Mouse (Mus musculus) embryonic facial prominence, embryonic 12.5 days (tissue): Measurements from ENCODE around the gene Serpinb9b. TPM values are rescaled to one million over a fixed set of nuclear protein-coding genes. Genes with fewer than 3 reads are reported as not detected.
"Not testable (repeated sequence)": the region's sequence is repeated elsewhere in the genome, so short reads cannot be mapped to it uniquely, and the experiment has no call there.

Source experiments
- ATAC-seq: fragments of 200-750 bp; cut with Nextera tagmentation; 2 replicates; pipeline ENCODE4 v1.8.0; 2017; ENCODE audit not compliant: insufficient number of reproducible peaks, insufficient read depth, low FRiP score, low TSS enrichment
- H3K27ac ChIP-seq: fragments of 300-500 bp; sonication (generic); 2 replicates; pipeline ENCODE4 v1.5.1; 2016; ENCODE audit warnings: mild to moderate bottlenecking
- H3K27me3 ChIP-seq: fragments of 300-500 bp; sonication (generic); 2 replicates; pipeline ENCODE4 v1.6.1; 2016; ENCODE audit warnings: mild to moderate bottlenecking, moderate library complexity
- H3K36me3 ChIP-seq: fragments of 300-500 bp; sonication (generic); 2 replicates; pipeline ENCODE4 v1.6.1; 2016; ENCODE audit warnings: mild to moderate bottlenecking
- H3K4me1 ChIP-seq: fragments of 300-500 bp; sonication (generic); 2 replicates; pipeline ENCODE4 v1.6.1; 2016
- H3K4me2 ChIP-seq: fragments of 300-500 bp; sonication (generic); replicated peaks from 2 replicates; pipeline ENCODE4 v1.6.1; 2016; ENCODE audit warnings: mild to moderate bottlenecking, moderate library complexity
- H3K4me3 ChIP-seq: fragments of 300-500 bp; sonication (generic); 2 replicates; pipeline ENCODE4 v1.5.1; 2016; ENCODE audit warnings: mild to moderate bottlenecking
- H3K9ac ChIP-seq: fragments of 300-500 bp; sonication (generic); 2 replicates; pipeline ENCODE4 v1.6.1; 2016; ENCODE audit warnings: mild to moderate bottlenecking, moderate library complexity
- H3K9me3 ChIP-seq: fragments of 300-500 bp; sonication (generic); 2 replicates; pipeline ENCODE4 v1.6.1; 2016; ENCODE audit warnings: mild to moderate bottlenecking, moderate library complexity
- WGBS: fragments of 180-500 bp; shearing (Covaris S2); methylation state at CpG from one replicate; pipeline ENCODE4 v1.1.7; 2016; 5-methylcytosine and 5-hydroxymethylcytosine counted together
- polyA plus RNA-seq: library from polyadenylated mRNA; unstranded; fragments of >200 nt; fragmentation: Nextera tagmentation; extraction: Ambion mirVana; gene quantifications from 2 replicates; pipeline ENCODE4 v1.2.1, GENCODE M21; 2016

The Serpinb9b gene
- polyA plus RNA-seq, 1 experiment from 2014 or later, result 0.08 TPM

DNA sequence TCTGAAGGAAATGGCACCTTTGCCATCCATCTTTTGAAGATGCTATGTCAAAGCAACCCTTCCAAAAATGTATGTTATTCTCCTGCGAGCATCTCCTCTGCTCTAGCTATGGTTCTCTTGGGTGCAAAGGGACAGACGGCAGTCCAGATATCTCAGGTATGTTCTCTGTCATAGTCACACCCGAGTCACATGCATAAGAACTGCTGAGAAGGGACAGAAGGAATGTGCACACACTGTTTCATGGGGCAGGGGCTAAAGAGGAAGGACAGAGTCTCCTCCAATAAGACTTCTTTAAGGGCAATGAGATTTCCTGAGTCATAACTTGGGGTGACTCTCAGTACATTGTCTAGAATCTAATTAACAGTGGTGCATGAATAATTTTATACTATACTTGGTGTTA lies 20.7 kb upstream of the Serpinb9b start:
- ATAC-seq, result no peak
- no peaks in the 10 kb centered on the region for H3K9me3 ChIP-seq
- no peak overlapping the region for H3K4me2 ChIP-seq
- WGBS, result 86% methylated on average over 3 of the region's 3 CpGs
- H3K9ac ChIP-seq, result no peak overlapping the region
- H3K27me3 ChIP-seq, result no peaks in the 10 kb centered on the region
- no peaks in the 10 kb centered on the region for H3K36me3 ChIP-seq
- no peak overlapping the region for H3K27ac ChIP-seq
- H3K4me3 ChIP-seq, result no peak overlapping the region
- peaks cover 8% of the 10 kb centered on the region; the same call in 1 of the 2 replicates for H3K4me1 ChIP-seq

DNA sequence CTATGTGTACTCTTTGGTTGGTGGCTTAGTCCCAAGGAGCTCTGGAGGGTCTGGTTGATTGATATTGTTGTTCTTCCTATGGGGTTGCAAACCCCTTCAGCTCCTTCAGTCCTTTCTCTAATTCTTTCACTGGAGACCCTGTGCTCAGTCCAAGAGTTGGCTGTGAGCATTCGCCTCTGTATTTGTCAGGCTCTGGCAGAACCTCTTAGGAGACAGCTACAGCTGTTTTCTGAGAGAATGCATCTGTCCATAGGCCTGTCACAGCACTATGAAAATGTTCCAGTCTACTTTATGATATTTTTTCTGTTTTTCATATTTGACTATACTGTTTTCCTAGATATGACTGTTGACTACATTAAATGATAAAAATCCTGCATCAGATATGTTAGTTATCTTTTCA lies 14.8 kb upstream of the Serpinb9b start:
- no peak overlapping the region for H3K4me2 ChIP-seq
- no peaks in the 10 kb centered on the region for H3K27me3 ChIP-seq
- no peak for ATAC-seq
- no peak overlapping the region for H3K4me3 ChIP-seq
- no peak overlapping the region for H3K27ac ChIP-seq
- no peak overlapping the region for H3K9ac ChIP-seq
- WGBS, result 82% methylated on average over 1 of the region's 1 CpGs
- H3K36me3 ChIP-seq, result no peaks in the 10 kb centered on the region
- no peaks in the 10 kb centered on the region for H3K9me3 ChIP-seq
- H3K4me1 ChIP-seq, result no peaks in the 10 kb centered on the region

DNA sequence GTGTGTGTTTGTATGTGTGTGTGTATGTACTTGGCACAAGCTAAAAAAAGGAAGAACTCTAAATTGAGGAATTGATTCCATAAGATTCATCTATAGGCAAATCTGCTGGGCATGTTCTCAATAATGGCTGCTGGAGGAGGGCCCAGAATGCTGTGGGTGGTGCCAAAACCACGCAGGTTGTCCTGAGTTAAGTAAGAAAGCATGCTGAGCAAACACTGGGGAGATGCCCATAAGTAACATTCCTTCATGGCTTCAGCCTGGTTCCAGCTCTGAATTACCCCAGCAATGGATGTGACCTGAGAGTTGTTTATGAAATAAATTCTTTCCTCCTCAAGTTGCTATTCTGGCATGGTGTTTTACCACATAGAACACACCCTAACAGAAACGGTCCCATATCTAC lies 13.9 kb upstream of the Serpinb9b start:
- Histone ChIP-seq H3K4me1 (no peaks in the 10 kb centered on the region), H3K36me3 (no peaks in the 10 kb centered on the region), H3K27ac (no peak overlapping the region), H3K9ac (no peak overlapping the region), H3K27me3 (no peaks in the 10 kb centered on the region), H3K9me3 (no peaks in the 10 kb centered on the region), H3K4me2 (no peak overlapping the region), H3K4me3 (no peak overlapping the region)
- ATAC-seq, result no peak
- WGBS, result 69% methylated on average over 2 of the region's 2 CpGs

DNA sequence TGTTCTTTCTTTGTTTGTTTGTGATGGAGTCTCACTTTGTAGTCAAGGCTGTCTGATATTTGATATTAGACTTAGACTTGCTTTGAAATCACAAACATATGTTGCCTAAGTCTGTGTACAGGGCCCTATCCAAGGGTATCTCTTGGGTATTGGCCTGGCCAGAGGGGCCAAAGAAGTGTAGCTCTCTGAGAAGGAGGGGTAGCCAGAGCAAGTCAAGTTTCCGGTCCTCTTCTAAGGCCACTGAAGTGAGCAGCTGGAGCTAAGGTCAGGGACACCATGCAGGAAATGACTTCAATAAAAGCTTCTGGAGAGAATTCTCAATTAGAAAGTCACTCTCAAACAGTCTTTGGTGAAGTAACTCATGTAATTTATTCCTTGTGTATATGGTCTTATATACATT lies 4.8 kb upstream of the Serpinb9b start:
- ATAC-seq, result no peak
- H3K27me3 ChIP-seq, result no peaks in the 10 kb centered on the region
- 59% methylated on average over 1 of the region's 1 CpGs for whole genome bisulfite sequencing

DNA sequence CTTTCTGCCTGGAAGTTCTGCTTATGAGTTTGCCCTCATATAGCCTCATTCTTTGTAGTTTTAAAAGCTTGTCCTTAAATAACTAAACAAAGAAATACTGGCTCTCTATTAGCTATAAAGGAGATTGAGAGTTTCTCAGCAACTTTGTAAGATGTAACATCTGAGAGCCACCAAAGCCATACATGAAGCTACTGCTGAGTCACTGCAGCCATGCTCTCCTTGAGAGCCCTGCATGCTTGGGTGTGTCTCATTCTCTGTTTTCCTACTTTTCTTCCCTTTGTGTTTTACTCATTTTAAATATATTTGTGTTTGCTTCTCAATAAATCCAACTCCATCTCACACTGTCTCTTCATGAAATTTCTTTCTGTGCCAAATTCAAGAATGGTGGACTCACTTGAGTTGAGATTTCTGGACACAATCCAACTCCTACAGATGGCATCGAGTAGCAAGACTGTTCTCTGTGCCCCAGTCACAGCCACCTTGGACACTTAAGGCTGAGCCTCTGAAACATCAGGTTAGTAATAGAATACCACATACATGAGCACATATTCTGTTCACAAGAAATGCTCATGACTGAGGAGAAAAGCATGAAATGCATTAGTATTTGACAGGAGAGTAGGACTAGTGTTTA lies 674 bp upstream of the Serpinb9b start:
- Histone ChIP-seq H3K4me2 (no peak overlapping the region), H3K27me3 (no peaks in the 10 kb centered on the region), H3K9me3 (no peaks in the 10 kb centered on the region), H3K27ac (no peak overlapping the region), H3K4me3 (no peak overlapping the region), H3K4me1 (no peaks in the 10 kb centered on the region), H3K36me3 (no peaks in the 10 kb centered on the region), H3K9ac (no peak overlapping the region)
- 77% methylated on average over 1 of the region's 1 CpGs for WGBS
- no peak for ATAC-seq

More for the DNA sequence above, 4.8 kb upstream of the Serpinb9b start:
- no peak overlapping the region for H3K27ac ChIP-seq
- H3K9ac ChIP-seq, result no peak overlapping the region
- no peak overlapping the region for H3K4me3 ChIP-seq
- H3K4me2 ChIP-seq, result no peak overlapping the region
- no peaks in the 10 kb centered on the region for H3K4me1 ChIP-seq
- H3K36me3 ChIP-seq, result no peaks in the 10 kb centered on the region
- no peaks in the 10 kb centered on the region for H3K9me3 ChIP-seq

DNA sequence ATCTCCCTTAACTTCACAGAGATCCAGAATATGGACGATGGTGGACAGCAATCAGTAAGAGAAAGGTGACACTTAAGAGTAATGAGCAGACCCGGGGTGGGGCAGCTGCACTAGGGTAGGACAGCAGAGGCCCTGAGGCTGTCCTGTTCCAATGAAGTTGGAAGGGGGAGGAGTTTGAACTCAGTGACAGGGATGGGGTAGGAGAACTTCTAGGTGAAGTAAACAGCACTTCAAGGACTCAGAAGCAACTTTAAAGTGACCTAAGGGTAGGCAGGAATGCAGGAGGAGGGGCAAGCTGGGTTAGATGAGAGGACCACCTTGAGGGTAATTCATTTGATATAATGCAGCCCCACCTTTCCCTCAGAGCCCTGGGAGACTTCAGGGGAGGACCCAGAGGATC lies 930 bp downstream of the Serpinb9b start:
- no peak overlapping the region for H3K4me2 ChIP-seq
- no peaks in the 10 kb centered on the region for H3K36me3 ChIP-seq
- WGBS, result 48% methylated on average over 2 of the region's 2 CpGs
- no peak for ATAC-seq
- H3K27ac ChIP-seq, result no peak overlapping the region
- no peaks in the 10 kb centered on the region for H3K9me3 ChIP-seq
- no peaks in the 10 kb centered on the region for H3K4me1 ChIP-seq
- no peaks in the 10 kb centered on the region for H3K27me3 ChIP-seq
- H3K4me3 ChIP-seq, result no peak overlapping the region
- no peak overlapping the region for H3K9ac ChIP-seq

DNA sequence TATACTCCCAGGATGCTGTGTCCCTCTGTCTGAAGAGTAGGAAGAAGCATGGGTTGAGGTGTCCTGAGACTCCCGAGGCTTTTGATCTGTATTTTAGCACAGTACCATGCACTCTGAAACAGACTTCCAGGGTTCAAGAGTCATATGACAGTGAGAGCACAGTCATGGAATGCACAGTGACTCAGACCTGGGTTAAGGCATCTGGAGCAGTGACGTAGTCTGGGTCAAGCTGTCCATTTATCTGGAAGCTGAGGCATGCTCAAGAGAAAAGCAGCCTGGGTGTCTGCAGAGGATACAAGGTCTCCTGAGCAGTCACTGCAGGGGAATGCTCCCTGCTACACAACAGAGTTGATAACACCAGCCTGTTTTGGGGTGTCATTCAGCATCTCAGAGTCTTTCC lies 1.3 kb downstream of the Serpinb9b start:
- no peaks in the 10 kb centered on the region for H3K27me3 ChIP-seq
- ATAC-seq, result 0 out of 2 replicates have a peak, but pooled peaks have one; percentile 28

DNA sequence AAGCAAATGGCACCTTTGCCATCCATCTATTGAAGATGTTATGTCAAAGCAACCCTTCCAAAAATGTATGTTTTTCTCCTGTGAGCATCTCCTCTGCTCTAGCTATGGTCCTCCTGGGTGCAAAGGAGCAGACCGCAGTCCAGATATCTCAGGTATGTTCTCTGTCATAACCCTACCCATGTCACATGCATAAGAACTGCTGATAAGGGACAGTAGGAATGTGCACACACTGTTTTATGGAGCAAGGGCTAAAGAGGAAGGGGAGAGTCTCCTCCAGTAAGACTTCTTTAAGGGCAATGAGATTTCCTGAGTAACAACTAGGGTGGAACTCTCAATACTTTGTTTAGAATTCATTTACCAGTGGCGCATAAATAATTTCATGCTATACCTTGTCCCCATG lies 2.3 kb downstream of the Serpinb9b start:
- not testable (repeated sequence) for ATAC-seq, H3K4me1 ChIP-seq, H3K36me3 ChIP-seq, H3K4me3 ChIP-seq, H3K9ac ChIP-seq, H3K27ac ChIP-seq, H3K27me3 ChIP-seq, H3K9me3 ChIP-seq, H3K4me2 ChIP-seq
- 100% methylated on average over 2 of the region's 2 CpGs for WGBS

More for the DNA sequence above, 1.3 kb downstream of the Serpinb9b start:
- H3K36me3 ChIP-seq, result no peaks in the 10 kb centered on the region
- H3K27ac ChIP-seq, result no peak overlapping the region
- WGBS, result 76% methylated on average over 2 of the region's 2 CpGs
- H3K9me3 ChIP-seq, result no peaks in the 10 kb centered on the region
- no peak overlapping the region for H3K4me3 ChIP-seq
- H3K4me1 ChIP-seq, result no peaks in the 10 kb centered on the region
- H3K9ac ChIP-seq, result no peak overlapping the region
- no peak overlapping the region for H3K4me2 ChIP-seq

DNA sequence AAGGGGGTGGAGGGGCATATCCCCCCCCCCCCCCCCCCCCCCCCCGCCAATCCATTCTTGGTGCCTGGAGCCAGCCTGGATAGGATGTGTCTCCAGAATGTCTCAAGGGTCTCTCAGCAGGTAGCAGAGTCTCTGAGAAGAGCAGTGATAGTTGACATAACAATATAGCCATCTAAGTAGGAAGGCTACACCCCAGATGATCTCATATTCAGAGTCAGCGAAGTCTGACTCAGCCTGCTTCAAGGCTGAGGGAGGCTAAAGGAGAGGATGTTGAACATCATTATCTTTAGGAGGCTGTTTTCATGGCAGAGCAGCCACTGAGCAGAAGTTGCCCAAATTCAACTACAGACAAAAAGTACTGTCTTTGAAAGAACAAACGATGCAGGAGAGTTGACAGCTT lies 3.1 kb downstream of the Serpinb9b start:
- ATAC-seq, result no peak
- Histone ChIP-seq H3K36me3 (no peaks in the 10 kb centered on the region), H3K9ac (no peak overlapping the region), H3K27ac (no peak overlapping the region), H3K4me1 (no peaks in the 10 kb centered on the region), H3K4me3 (no peak overlapping the region), H3K4me2 (no peak overlapping the region), H3K9me3 (no peaks in the 10 kb centered on the region), H3K27me3 (no peaks in the 10 kb centered on the region)
- WGBS, result 79% methylated on average over 3 of the region's 3 CpGs

DNA sequence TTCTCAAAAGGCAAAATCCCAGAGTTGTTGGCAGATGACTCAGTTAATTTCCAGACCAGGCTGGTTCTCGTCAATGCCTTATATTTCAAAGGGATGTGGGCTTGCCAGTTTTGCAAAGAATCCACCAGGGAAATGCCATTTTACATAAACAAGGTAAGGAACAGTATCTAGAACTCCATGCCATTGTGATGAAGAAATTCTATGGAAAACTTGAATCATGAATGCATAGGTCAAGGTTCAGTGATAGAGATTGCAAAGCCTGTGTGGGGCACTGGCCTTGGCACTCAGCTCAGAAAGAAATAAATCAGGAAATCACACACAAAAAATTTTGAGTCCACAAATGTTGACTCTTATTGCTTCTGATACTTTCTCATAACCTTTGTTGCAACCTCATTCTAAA lies 8.3 kb downstream of the Serpinb9b start:
- H3K4me2 ChIP-seq, result no peak overlapping the region
- no peak overlapping the region for H3K4me3 ChIP-seq
- ATAC-seq, result no peak
- no peaks in the 10 kb centered on the region for H3K4me1 ChIP-seq
- no peaks in the 10 kb centered on the region for H3K9me3 ChIP-seq
- no peaks in the 10 kb centered on the region for H3K27me3 ChIP-seq
- H3K27ac ChIP-seq, result no peak overlapping the region
- WGBS, result 62% methylated on average over 1 of the region's 1 CpGs
- no peak overlapping the region for H3K9ac ChIP-seq
- H3K36me3 ChIP-seq, result no peaks in the 10 kb centered on the region

DNA sequence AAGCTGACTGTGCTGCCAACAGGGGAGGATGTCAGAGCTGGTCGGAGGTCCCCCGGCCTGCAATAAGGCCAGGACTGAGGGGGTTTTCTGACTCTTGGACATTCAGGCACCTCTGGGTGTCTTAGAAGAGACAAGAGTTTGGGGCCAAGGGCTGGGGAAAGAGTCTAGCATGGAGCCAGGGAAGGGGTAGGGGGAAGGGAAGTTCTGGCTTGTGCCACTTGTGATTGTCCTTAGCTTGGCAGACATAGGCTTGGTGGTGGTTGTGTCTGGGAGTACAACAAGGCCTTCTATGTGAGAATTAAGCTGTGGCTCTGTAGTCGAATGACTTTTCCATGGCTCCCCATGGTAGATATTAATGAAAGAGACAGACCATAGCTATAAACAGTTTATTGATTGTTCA lies 16.3 kb downstream of the Serpinb9b start:
- H3K9ac ChIP-seq, result no peak overlapping the region
- H3K27me3 ChIP-seq, result no peaks in the 10 kb centered on the region
- no peaks in the 10 kb centered on the region for H3K4me1 ChIP-seq
- WGBS, result 95% methylated on average over 3 of the region's 3 CpGs
- H3K4me3 ChIP-seq, result no peak overlapping the region
- H3K4me2 ChIP-seq, result no peak overlapping the region
- no peaks in the 10 kb centered on the region for H3K36me3 ChIP-seq
- no peak overlapping the region for H3K27ac ChIP-seq
- ATAC-seq, result no peak
- no peaks in the 10 kb centered on the region for H3K9me3 ChIP-seq

DNA sequence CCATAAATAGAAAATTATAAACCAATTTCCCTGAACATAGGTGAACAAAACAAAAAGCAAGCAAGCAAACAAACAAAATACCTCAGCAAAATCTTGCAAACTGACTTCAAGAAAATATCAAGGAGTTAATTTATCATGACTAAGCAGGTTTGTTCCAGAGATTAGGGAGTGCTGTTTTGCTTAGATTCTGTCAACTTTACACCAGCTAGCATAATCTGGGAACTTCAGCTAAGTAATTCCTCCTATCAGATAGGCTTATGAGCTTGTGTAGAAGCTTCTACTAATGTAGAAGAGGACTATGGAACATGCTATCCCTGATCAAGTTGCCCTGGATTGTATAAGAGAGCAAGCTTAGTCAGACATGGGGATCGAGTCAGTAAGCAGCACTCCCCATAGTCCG lies 20.0 kb downstream of the Serpinb9b start:
- Histone ChIP-seq H3K9me3 (no peaks in the 10 kb centered on the region), H3K27ac (no peak overlapping the region), H3K36me3 (no peaks in the 10 kb centered on the region), H3K9ac (no peak overlapping the region), H3K4me2 (no peak overlapping the region), H3K27me3 (no peaks in the 10 kb centered on the region), H3K4me1 (no peaks in the 10 kb centered on the region), H3K4me3 (no peak overlapping the region)
- 92% methylated on average over 2 of the region's 2 CpGs for WGBS
- ATAC-seq, result no peak

DNA sequence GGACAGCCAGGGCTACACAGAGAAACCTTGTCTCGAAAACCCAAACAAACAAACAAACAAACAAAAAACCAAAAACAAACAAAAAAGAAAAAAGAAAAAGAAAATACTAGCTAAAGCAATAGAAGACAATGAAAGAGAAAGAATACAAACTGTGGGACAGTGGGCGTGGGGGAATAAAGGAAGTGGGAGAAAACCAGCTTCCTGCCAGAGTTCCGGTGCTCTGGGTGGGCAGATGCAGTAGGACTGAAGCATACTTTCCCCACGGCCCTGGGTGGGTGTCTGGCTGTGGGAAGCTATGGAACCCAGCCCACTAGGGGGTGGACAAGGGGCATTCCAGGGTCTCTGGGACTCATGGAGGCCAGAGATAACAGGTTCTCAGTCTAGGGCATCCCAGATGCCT lies 21.0 kb downstream of the Serpinb9b start:
- Histone ChIP-seq H3K4me2 (no peak overlapping the region), H3K4me1 (no peaks in the 10 kb centered on the region), H3K27ac (no peak overlapping the region), H3K36me3 (no peaks in the 10 kb centered on the region), H3K4me3 (no peak overlapping the region), H3K9me3 (no peaks in the 10 kb centered on the region), H3K27me3 (no peaks in the 10 kb centered on the region), H3K9ac (no peak overlapping the region)
- ATAC-seq, result no peak
- WGBS, result 85% methylated on average over 4 of the region's 4 CpGs
